Mouse (Mus musculus) left cerebral cortex, postnatal 25 days (tissue): ENCODE measurements around the gene Jam3. TPM values are rescaled to one million over a fixed set of nuclear protein-coding genes. Genes with fewer than 3 reads are reported as not detected.
A peak's percentile ranks its signal among the peaks of the same experiment; 100 is the strongest.
"Not testable (repeated sequence)": the region's sequence is repeated elsewhere in the genome, so short reads cannot be mapped to it uniquely, and the experiment has no call there.

ENCODE experiments used
- DNase-seq, 2 experiments: peaks; one replicate each; pipeline ENCODE4 v3.0.0; 2022; ENCODE audit warnings: low spot score in 2 of 2, mixed read lengths in 1 of 2
- intact Hi-C: fragments of 180-260 bp; cut with DNase I; formaldehyde crosslinking; loops from one replicate; pipeline ENCODE4 v1.15.1; 2025
- total RNA-seq, 2 experiments: library from RNA; stranded (reverse); gene quantifications; 2 replicates each; pipeline ENCODE4 v1.2.3; 2021

The Jam3 gene
- total RNA-seq, 2 experiments from 2014 or later: 30.7 to 33.4 TPM

DNA sequence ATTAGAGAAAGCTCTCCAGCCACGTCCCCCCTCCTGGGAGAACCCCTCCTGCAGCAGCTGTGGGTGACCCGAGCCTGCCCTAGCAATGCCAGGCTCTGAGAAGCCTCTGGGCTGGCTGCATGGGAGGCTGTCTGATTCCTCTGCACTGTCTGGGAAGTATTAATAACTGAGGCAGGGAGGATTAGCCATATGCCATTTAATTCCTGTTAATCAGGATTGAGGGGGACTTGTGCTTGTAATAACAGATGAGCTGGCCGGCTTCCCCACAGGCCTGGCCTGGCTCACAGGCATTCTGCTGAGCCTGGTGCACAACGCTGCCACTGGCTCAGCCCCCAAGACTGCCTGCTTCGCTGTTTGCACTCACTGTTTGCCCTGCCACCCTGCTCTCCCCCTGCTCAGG is 18.9 kb upstream of the Jam3 start:
- intact Hi-C loops: no loop called here
- DNase-seq: no peak

DNA sequence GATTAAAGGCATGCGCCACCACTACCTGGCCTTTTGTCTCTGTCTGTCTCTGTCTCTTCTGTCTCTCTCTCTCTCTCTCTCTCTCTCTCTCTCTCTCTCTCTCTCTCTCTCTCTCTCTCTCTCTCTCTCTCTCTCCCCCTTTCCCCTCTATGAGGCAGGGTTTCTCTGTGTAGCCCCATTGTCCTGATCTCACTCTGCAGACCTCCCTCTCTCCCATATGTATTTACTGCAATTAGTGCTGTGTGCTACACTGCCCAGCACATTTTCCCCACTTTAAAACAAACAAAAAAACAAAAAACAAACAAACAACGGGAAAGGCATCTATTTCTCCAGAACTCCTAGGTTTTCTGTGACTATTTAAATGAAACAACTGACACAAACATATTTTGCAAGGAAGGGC is 18.4 kb upstream of the Jam3 start:
- intact Hi-C loops: no loop called here
- no peak for DNase-seq

- no peak for DNase-seq
- intact Hi-C loops: no loop called here
These were observed 17.6 kb upstream of the Jam3 start for GRCm38 (mm10) chr9:27172839-27173238.

DNA sequence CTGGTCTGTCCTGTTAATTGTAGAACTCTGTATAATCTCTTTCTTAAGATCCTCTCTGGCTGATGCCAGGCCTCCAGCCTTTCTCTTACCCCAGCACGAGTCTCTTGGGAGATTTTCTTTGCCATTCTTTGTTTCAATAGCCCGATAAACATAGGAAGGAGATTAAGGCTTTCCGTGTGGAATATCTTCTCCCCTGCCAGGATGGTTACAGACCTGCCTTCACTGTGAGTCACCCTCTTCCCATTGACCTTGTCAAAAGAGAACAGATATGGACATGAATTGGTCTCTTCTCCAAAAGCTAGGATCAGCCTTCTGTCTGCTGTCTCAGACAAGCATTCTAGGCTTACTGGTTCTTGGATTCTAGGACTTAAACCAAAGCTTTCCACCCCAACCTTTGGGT is 15.5 kb upstream of the Jam3 start:
- DNase-seq: no peak
- intact Hi-C loops: no loop called here

DNA sequence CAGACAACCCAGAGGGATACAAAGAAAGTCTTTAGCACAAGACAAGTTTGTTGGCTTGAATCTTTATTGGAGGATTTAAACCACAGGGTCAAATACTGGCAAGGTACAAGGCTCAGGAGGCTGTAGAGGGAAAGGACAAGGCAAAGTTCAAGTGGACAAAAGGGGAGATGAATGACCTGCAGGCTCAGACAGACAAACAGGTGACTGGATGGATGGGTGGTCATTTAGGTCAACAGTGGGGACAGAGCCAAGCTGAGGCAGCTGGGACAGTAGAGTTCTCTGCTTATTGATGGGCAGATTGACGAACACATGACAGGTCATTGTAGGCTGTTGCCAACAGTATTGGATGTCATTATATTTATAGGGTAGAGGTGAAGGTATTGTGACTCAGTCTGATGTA is 11.8 kb upstream of the Jam3 start:
- intact Hi-C loops: no loop called here
- no peak for DNase-seq

DNA sequence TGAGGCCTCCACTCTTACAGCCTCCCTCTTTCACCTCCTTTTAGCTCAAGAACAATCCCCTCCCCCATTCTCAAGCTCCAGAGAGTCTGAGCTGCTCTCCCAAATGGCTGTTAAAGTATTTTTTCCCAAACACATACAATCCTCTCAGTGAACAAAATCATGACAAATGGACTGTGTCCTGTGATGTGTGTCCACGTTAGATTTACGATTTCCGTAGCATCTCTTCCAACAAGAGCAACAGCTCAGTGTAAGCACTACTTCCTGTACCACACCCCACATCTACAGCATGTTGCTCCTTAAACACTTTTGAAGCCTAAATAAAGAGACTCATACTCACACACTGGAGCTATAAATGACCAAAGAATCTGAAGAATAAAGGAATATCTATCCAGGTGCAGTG is 10.4 kb upstream of the Jam3 start:
- intact Hi-C loops: no loop called here
- no peak for DNase-seq

DNA sequence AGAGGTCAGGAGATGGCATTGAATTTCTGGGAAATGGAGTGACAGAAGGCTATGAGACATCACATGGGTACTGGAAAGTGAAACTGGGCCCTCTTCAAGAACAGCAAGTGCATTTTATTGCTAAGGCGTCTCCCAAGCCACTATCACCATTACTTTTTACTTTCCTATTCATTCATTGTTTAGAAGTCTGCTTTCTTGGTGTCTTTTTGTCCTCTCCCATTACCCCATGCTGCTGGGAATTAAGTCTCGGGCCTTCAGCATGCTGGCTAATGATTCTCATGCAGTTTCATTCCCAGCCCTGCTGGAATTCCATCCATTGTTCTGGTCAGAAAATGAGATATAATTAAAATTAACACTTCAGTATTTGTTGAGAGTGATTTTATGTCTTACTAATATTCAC is 9.7 kb upstream of the Jam3 start:
- intact Hi-C loops: no loop called here
- no peak for DNase-seq

- DNase-seq, intact Hi-C loops: not testable (repeated sequence)
These were observed 8.4 kb upstream of the Jam3 start for GRCm38 (mm10) chr9:27163661-27164060.

GRCm38 (mm10) chr9:27153861-27154260 is 1.4 kb downstream of the Jam3 start:
- no peak for DNase-seq
- intact Hi-C loops: no loop called here

- intact Hi-C loops: no loop called here
These were observed 5.4 kb downstream of the Jam3 start for GRCm38 (mm10) chr9:27149836-27150235.

GRCm38 (mm10) chr9:27148631-27149471 is 6.4 kb downstream of the Jam3 start:
- intact Hi-C loops: no loop called here
- DNase-seq: no peak

More at GRCm38 (mm10) chr9:27149836-27150235, 5.4 kb downstream of the Jam3 start:
- DNase-seq: peak in 1 of 2 experiments; percentile 63

- DNase-seq: no peak
- intact Hi-C loops: no loop called here
These were observed 7.3 kb downstream of the Jam3 start for GRCm38 (mm10) chr9:27147946-27148345.

DNA sequence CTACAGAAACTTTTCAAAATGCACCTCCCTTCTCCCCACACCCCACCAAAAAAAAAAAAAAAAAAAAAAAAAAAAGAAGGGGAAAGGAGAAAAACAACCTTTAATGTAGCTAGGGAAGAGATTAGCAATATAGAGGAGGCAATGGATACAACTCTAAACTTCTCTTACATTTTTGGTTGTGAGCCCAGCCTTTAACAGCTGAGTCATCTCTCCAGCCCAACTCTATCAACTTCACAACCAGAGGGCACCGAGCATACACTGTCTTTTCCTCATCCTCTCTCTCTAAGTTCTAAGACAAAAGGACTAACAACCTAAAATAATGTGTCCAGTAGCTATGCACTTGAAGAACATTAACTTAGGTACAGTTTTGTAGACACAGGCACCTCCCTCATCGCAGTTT is 8.4 kb downstream of the Jam3 start:
- DNase-seq: no peak
- intact Hi-C loops: no loop called here

- intact Hi-C loops: no loop called here
- no peak for DNase-seq
These were observed 10.2 kb downstream of the Jam3 start for GRCm38 (mm10) chr9:27144996-27145395.

DNA sequence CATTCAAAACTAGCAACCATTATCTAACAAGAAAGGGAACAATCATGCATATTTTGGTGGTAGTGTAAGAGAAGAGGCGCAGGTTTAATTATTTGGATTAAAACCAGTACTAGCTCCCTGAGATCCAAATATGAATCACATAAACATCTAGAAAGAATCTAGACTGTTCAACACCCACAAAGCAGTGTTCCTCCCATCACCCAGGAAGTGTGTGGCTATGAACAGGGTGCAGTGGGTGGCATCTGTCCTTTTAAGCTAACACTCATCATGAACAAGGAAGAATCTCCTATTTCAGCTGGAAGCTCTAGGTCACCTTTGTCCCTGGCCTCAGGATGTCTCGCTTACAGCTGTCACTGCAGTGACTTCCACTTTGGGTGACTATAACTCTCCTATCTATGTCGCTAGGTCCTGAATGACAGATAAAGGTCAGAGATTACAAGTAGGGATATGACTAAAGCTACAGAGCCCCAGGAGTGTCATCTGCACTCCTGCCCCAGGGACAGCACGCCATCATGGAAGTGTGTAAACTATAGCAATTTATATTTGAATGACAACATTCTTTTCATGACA is 10.9 kb downstream of the Jam3 start:
- intact Hi-C loops: no loop called here
- DNase-seq: peak in 1 of 2 experiments; percentile 49

- no peak for DNase-seq
- intact Hi-C loops: no loop called here
These were observed 14.7 kb downstream of the Jam3 start for GRCm38 (mm10) chr9:27140432-27141065.

DNA sequence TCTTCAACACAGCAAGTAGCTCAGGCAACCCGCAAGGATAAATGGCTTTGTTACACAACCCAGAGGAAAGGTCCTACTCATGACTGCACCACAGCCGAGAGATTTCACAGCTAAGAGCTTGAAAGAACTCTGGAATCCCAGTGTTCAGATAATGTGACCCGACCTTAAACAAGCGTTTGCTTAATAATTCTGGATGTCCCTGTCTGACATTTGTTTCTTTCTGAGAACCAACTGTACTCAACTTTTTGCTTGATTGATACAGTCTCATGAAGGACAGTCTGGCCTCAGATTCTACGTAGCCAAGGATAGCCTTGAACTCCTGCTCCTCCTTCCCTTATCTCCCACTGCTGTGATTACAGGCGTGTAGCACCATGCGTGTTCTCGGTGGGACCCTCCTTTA is 18.6 kb downstream of the Jam3 start:
- intact Hi-C loops: no loop called here
- no peak for DNase-seq

DNA sequence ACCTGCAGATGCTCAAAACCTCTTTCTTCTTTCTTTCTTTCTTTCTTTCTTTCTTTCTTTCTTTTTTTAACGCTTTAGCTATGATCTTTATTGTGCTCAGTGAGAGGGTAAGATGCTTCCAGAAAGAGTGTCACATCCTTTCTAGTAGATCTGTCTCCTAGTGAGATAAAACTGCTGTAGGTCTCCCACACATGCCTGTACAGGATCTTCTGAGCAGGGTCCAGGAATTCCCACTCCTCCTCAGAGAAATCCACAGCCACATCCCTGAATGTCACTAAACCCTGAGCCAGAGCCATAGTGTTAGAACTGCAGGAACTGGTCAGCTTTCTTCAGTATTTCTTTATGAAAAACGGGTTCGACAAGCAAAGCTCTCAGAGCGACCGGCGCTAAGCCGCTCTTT is 19.8 kb downstream of the Jam3 start:
- intact Hi-C loops: no loop called here
- DNase-seq: peak in 1 of 2 experiments; percentile 52

- intact Hi-C loops: no loop called here
- peak; percentile 42 to 64 for DNase-seq
These were observed 20.8 kb downstream of the Jam3 start for GRCm38 (mm10) chr9:27134410-27134809.

GRCm38 (mm10) chr9:27128629-27129028 is 26.6 kb downstream of the Jam3 start:
- intact Hi-C loops: no loop called here
- no peak for DNase-seq

DNA sequence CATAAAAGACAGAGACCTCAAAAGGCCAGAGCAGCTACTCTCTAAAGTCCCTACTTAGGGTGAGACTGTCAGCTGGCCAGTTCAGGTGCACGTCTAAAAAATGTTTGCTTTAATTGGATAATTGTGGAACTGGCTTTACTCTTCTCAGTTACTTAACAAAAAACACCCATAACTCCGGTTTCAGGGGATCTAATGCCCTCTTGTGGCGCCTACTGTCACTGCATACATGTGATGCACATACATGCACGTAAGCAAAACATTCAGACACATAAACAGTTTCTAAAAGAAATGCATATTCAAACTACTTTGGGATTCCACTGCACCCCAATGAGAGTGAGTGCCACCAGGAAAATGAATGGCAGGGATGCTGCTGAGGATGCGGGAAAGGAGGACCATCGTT is 28.7 kb downstream of the Jam3 start:
- no peak for DNase-seq
- intact Hi-C loops: no loop called here
